Mouse (Mus musculus) spleen, adult 2 months (tissue): ENCODE results near the gene Spint3.

Source experiments
- CTCF ChIP-seq: fragments of 200-500 bp; IDR thresholded peaks from 2 replicates; pipeline ENCODE4 v1.5.1; 2011; ENCODE audit warnings: mild to moderate bottlenecking, inconsistent platforms; ENCODE audit not compliant: insufficient read depth, insufficient read length, insufficient replicate concordance; ENCODE audit errors: extremely low read depth
- POLR2A ChIP-seq: fragments of 200-500 bp; IDR thresholded peaks from 2 replicates; pipeline ENCODE4 v1.6.1; 2011; ENCODE audit warnings: low read depth, low read length, inconsistent platforms

- TF ChIP-seq CTCF (no peak), POLR2A (no peak)
Observed at GRCm38 (mm10) chr2:164549338-164549737, 23.9 kb downstream of the Spint3 start.
